Mouse (Mus musculus): ENCODE data around the gene Tldc1. TPM values are rescaled to one million over a fixed set of nuclear protein-coding genes. Genes with fewer than 3 reads are reported as not detected.

The Tldc1 gene
- polyA plus RNA-seq, 1 experiment from 2014 or later = 10.9 TPM

- Histone ChIP-seq H3K4me1 (ENCODE audit: control insufficient read depth, insufficient read depth, low read length) (peaks cover 3% of the 10 kb centered on the region; the same call in 1 of the 2 replicates), H3K9ac (ENCODE audit: low read depth, low read length) (no peak overlapping the region), H3K4me2 (ENCODE audit: low read length) (no peak overlapping the region), H3K27me3 (ENCODE audit: control insufficient read depth, insufficient read depth, low read depth, low read length) (no peaks in the 10 kb centered on the region), H3K27ac (ENCODE audit: low read length) (no peak overlapping the region), H3K36me3 (ENCODE audit: control insufficient read depth, insufficient read depth, low read length) (no peaks in the 10 kb centered on the region), H3K9me3 (replicated peaks; ENCODE audit: control insufficient read depth, low read length, poor library complexity, severe bottlenecking) (no peaks in the 10 kb centered on the region), H3K4me3 (ENCODE audit: low read depth, low read length) (no peak overlapping the region)
- WGBS = 75% methylated on average over 6 of the region's 6 CpGs
- no peak for ATAC-seq
These were observed 5.4 kb upstream of the Tldc1 start for GRCm38 (mm10) chr8:119783579-119783978.

GRCm38 (mm10) chr8:119782715-119783114 lies 4.5 kb upstream of the Tldc1 start:
- no peaks in the 10 kb centered on the region for H3K9me3 ChIP-seq (replicated peaks; ENCODE audit: control insufficient read depth, low read length, poor library complexity, severe bottlenecking)
- ATAC-seq = no peak

GRCm38 (mm10) chr8:119781086-119781840 lies 3.0 kb upstream of the Tldc1 start:
- Histone ChIP-seq H3K9me3 (replicated peaks; ENCODE audit: control insufficient read depth, low read length, poor library complexity, severe bottlenecking) (no peaks in the 10 kb centered on the region), H3K4me1 (ENCODE audit: control insufficient read depth, insufficient read depth, low read length) (peaks cover 12% of the 10 kb centered on the region), H3K27me3 (ENCODE audit: control insufficient read depth, insufficient read depth, low read depth, low read length) (no peaks in the 10 kb centered on the region), H3K36me3 (ENCODE audit: control insufficient read depth, insufficient read depth, low read length) (no peaks in the 10 kb centered on the region), H3K27ac (ENCODE audit: low read length) (no peak overlapping the region), H3K4me3 (ENCODE audit: low read depth, low read length) (no peak overlapping the region), H3K9ac (ENCODE audit: low read depth, low read length) (no peak overlapping the region), H3K4me2 (ENCODE audit: low read length) (no peak overlapping the region)
- no peak for ATAC-seq
- 74% methylated on average over 4 of the region's 4 CpGs for WGBS

More at GRCm38 (mm10) chr8:119782715-119783114, 4.5 kb upstream of the Tldc1 start:
- no peak overlapping the region for H3K27ac ChIP-seq (ENCODE audit: low read length)
- peaks cover 3% of the 10 kb centered on the region; the same call in 1 of the 2 replicates for H3K4me1 ChIP-seq (ENCODE audit: control insufficient read depth, insufficient read depth, low read length)
- H3K4me3 ChIP-seq (ENCODE audit: low read depth, low read length) = no peak overlapping the region
- WGBS = 11% methylated on average over 5 of the region's 5 CpGs
- no peak overlapping the region for H3K9ac ChIP-seq (ENCODE audit: low read depth, low read length)
- H3K27me3 ChIP-seq (ENCODE audit: control insufficient read depth, insufficient read depth, low read depth, low read length) = no peaks in the 10 kb centered on the region
- no peaks in the 10 kb centered on the region for H3K36me3 ChIP-seq (ENCODE audit: control insufficient read depth, insufficient read depth, low read length)
- no peak overlapping the region for H3K4me2 ChIP-seq (ENCODE audit: low read length)

GRCm38 (mm10) chr8:119780402-119781049 lies 2.3 kb upstream of the Tldc1 start:
- Histone ChIP-seq H3K4me2 (ENCODE audit: low read length) (no peak overlapping the region), H3K4me3 (ENCODE audit: low read depth, low read length) (no peak overlapping the region), H3K9ac (ENCODE audit: low read depth, low read length) (no peak overlapping the region), H3K4me1 (ENCODE audit: control insufficient read depth, insufficient read depth, low read length) (peaks cover 12% of the 10 kb centered on the region), H3K27me3 (ENCODE audit: control insufficient read depth, insufficient read depth, low read depth, low read length) (no peaks in the 10 kb centered on the region), H3K36me3 (ENCODE audit: control insufficient read depth, insufficient read depth, low read length) (no peaks in the 10 kb centered on the region), H3K27ac (ENCODE audit: low read length) (no peak overlapping the region), H3K9me3 (replicated peaks; ENCODE audit: control insufficient read depth, low read length, poor library complexity, severe bottlenecking) (no peaks in the 10 kb centered on the region)
- WGBS = 79% methylated on average over 9 of the region's 9 CpGs
- ATAC-seq = no peak

GRCm38 (mm10) chr8:119779013-119779737 lies 959 bp upstream of the Tldc1 start:
- WGBS = 24% methylated on average over 14 of the region's 14 CpGs
- no peaks in the 10 kb centered on the region for H3K36me3 ChIP-seq (ENCODE audit: control insufficient read depth, insufficient read depth, low read length)
- no peak for ATAC-seq

DNA sequence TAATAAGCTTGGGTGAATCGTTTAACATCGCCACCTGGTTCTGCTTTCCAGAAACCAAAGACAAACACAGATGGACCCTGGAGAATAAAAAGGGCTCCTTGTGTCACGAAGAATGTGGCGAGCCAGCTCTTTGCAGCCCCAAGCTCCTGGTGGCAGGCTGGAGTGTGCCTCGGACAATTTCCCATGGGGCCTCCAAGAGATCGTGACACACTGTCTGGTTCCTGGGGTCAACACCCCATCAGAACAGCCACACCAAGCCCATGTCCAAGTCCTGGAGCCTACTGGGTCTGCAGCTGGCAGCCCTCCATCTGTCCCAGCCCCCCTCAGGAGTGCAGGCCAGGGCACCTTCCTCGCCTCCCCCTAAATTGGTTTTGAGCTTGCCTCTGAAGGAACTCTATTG lies 451 bp downstream of the Tldc1 start:
- peak overlapping the region; percentile 88 for H3K27ac ChIP-seq (ENCODE audit: low read length)
- H3K4me2 ChIP-seq (ENCODE audit: low read length) = peak overlapping the region; percentile 91
- 14% methylated on average over 7 of the region's 7 CpGs for WGBS
- H3K9ac ChIP-seq (ENCODE audit: low read depth, low read length) = peak overlapping the region; percentile 78
- no peak for ATAC-seq
- H3K27me3 ChIP-seq (ENCODE audit: control insufficient read depth, insufficient read depth, low read depth, low read length) = no peaks in the 10 kb centered on the region
- no peaks in the 10 kb centered on the region for H3K36me3 ChIP-seq (ENCODE audit: control insufficient read depth, insufficient read depth, low read length)
- peaks cover 12% of the 10 kb centered on the region for H3K4me1 ChIP-seq (ENCODE audit: control insufficient read depth, insufficient read depth, low read length)
- peak overlapping the region; percentile 58 for H3K4me3 ChIP-seq (ENCODE audit: low read depth, low read length)
- no peaks in the 10 kb centered on the region for H3K9me3 ChIP-seq (replicated peaks; ENCODE audit: control insufficient read depth, low read length, poor library complexity, severe bottlenecking)

More at GRCm38 (mm10) chr8:119779013-119779737, 959 bp upstream of the Tldc1 start:
- Histone ChIP-seq H3K4me1 (ENCODE audit: control insufficient read depth, insufficient read depth, low read length) (peaks cover 12% of the 10 kb centered on the region), H3K4me2 (ENCODE audit: low read length) (peak overlapping the region; percentile 52), H3K27me3 (ENCODE audit: control insufficient read depth, insufficient read depth, low read depth, low read length) (no peaks in the 10 kb centered on the region), H3K9ac (ENCODE audit: low read depth, low read length) (peak overlapping the region; percentile 10), H3K4me3 (ENCODE audit: low read depth, low read length) (no peak overlapping the region), H3K9me3 (replicated peaks; ENCODE audit: control insufficient read depth, low read length, poor library complexity, severe bottlenecking) (no peaks in the 10 kb centered on the region), H3K27ac (ENCODE audit: low read length) (peak overlapping the region; percentile 88; the same call in 1 of the 2 replicates)

GRCm38 (mm10) chr8:119776668-119777245 lies 1.5 kb downstream of the Tldc1 start:
- no peak for ATAC-seq
- H3K4me1 ChIP-seq (ENCODE audit: control insufficient read depth, insufficient read depth, low read length) = peaks cover 12% of the 10 kb centered on the region
- H3K27ac ChIP-seq (ENCODE audit: low read length) = no peak overlapping the region
- H3K4me3 ChIP-seq (ENCODE audit: low read depth, low read length) = no peak overlapping the region
- no peaks in the 10 kb centered on the region for H3K27me3 ChIP-seq (ENCODE audit: control insufficient read depth, insufficient read depth, low read depth, low read length)
- peak overlapping the region; percentile 91; the same call in 1 of the 2 replicates for H3K4me2 ChIP-seq (ENCODE audit: low read length)
- H3K36me3 ChIP-seq (ENCODE audit: control insufficient read depth, insufficient read depth, low read length) = peaks cover 3% of the 10 kb centered on the region; the same call in 1 of the 2 replicates
- H3K9ac ChIP-seq (ENCODE audit: low read depth, low read length) = no peak overlapping the region
- WGBS = 88% methylated on average over 7 of the region's 7 CpGs
- H3K9me3 ChIP-seq (replicated peaks; ENCODE audit: control insufficient read depth, low read length, poor library complexity, severe bottlenecking) = no peaks in the 10 kb centered on the region

DNA sequence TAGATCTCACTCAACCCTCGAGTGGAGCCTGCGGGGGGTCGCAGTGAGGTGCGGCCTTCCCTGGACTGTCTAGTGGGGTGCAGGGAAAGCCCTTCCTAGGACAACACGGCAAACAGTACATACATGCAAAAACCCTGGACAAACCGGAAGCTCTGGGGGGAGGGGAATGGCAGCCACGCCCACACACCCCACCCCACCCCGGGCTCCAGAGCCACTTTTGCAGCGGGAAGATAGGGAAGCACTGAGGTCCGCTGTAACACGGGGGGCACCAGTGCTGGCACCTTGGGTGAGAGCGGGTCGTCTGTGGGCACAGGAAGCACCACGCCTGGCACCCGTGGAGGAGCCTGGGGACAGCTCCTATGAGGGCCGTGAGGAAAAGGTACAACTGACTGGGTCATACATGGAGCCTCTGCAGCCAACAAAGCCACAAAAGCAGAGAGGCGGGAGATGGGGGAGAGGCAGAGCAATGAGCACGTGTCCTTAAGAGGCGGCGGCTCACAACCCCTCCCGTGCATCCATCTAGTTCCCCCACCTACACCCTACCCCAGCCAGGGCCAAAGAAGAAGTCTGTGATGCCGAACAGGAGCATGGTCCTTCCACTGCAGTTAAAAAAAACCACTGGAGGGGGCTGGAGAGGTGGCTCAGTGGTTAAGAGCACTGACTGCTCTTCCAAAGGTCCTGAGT lies 12.3 kb downstream of the Tldc1 start:
- peaks cover 20% of the 10 kb centered on the region; the same call in 1 of the 2 replicates for H3K36me3 ChIP-seq (ENCODE audit: control insufficient read depth, insufficient read depth, low read length)
- no peak for ATAC-seq
- 90% methylated on average over 22 of the region's 22 CpGs for WGBS

More for the DNA sequence above, 12.3 kb downstream of the Tldc1 start:
- H3K27me3 ChIP-seq (ENCODE audit: control insufficient read depth, insufficient read depth, low read depth, low read length) = no peaks in the 10 kb centered on the region
- H3K27ac ChIP-seq (ENCODE audit: low read length) = no peak overlapping the region
- no peaks in the 10 kb centered on the region for H3K4me1 ChIP-seq (ENCODE audit: control insufficient read depth, insufficient read depth, low read length)
- no peak overlapping the region for H3K4me2 ChIP-seq (ENCODE audit: low read length)
- H3K9ac ChIP-seq (ENCODE audit: low read depth, low read length) = no peak overlapping the region
- no peaks in the 10 kb centered on the region for H3K9me3 ChIP-seq (replicated peaks; ENCODE audit: control insufficient read depth, low read length, poor library complexity, severe bottlenecking)
- no peak overlapping the region for H3K4me3 ChIP-seq (ENCODE audit: low read depth, low read length)

All from midbrain, embryonic 16.5 days (tissue).